Mouse (Mus musculus) limb, embryonic 12.5 days (tissue): ENCODE measurements around the gene Arhgap35. TPM values are rescaled to one million over a fixed set of nuclear protein-coding genes. Genes with fewer than 3 reads are reported as not detected.

Source experiments
- ATAC-seq: fragments of 200-750 bp; cut with Nextera tagmentation; 2 replicates; pipeline ENCODE4 v1.8.0; 2017; ENCODE audit warnings: low read depth, moderate TSS enrichment; ENCODE audit not compliant: insufficient number of reproducible peaks, insufficient read depth, low FRiP score, low TSS enrichment
- H3K27ac ChIP-seq: fragments of 300-500 bp; sonication (generic); 2 replicates; pipeline ENCODE4 v1.5.1; 2016; ENCODE audit warnings: mild to moderate bottlenecking, moderate library complexity
- H3K27me3 ChIP-seq: fragments of 300-500 bp; sonication (generic); 2 replicates; pipeline ENCODE4 v1.6.1; 2016; ENCODE audit warnings: mild to moderate bottlenecking, moderate library complexity
- H3K36me3 ChIP-seq: fragments of 300-500 bp; sonication (generic); 2 replicates; pipeline ENCODE4 v1.6.1; 2016; ENCODE audit warnings: mild to moderate bottlenecking, moderate library complexity
- H3K4me1 ChIP-seq: fragments of 300-500 bp; sonication (generic); replicated peaks from 2 replicates; pipeline ENCODE4 v1.6.1; 2016
- H3K4me2 ChIP-seq: fragments of 300-500 bp; sonication (generic); 2 replicates; pipeline ENCODE4 v1.6.1; 2016; ENCODE audit warnings: mild to moderate bottlenecking, moderate library complexity
- H3K4me3 ChIP-seq: fragments of 300-500 bp; sonication (generic); replicated peaks from 2 replicates; pipeline ENCODE4 v1.5.1; 2016; ENCODE audit warnings: mild to moderate bottlenecking
- H3K9ac ChIP-seq: fragments of 300-500 bp; sonication (generic); replicated peaks from 2 replicates; pipeline ENCODE4 v1.6.1; 2016; ENCODE audit warnings: mild to moderate bottlenecking, moderate library complexity
- H3K9me3 ChIP-seq: fragments of 300-500 bp; sonication (generic); 2 replicates; pipeline ENCODE4 v1.6.1; 2016; ENCODE audit warnings: mild to moderate bottlenecking, moderate library complexity
- WGBS: fragments of 180-500 bp; shearing (Covaris S2); methylation state at CpG from one replicate; pipeline ENCODE4 v1.1.7; 2016; 5-methylcytosine and 5-hydroxymethylcytosine counted together
- polyA plus RNA-seq: library from polyadenylated mRNA; unstranded; fragments of >200 nt; fragmentation: Nextera tagmentation; extraction: Ambion mirVana; gene quantifications from 2 replicates; pipeline ENCODE4 v1.2.1, GENCODE M21; 2016

Gene Arhgap35
- polyA plus RNA-seq, 1 experiment from 2014 or later = 25.6 TPM

GRCm38 (mm10) chr7:16466565-16466964 is 148.2 kb downstream of the Arhgap35 start:
- ATAC-seq = no peak
- Histone ChIP-seq H3K36me3 (no peaks in the 10 kb centered on the region), H3K9me3 (0 out of 2 replicates have a peak, but pooled peaks cover 3% of the 10 kb centered on the region), H3K4me2 (no peak overlapping the region), H3K4me3 (no peak overlapping the region), H3K27me3 (peaks cover 53% of the 10 kb centered on the region), H3K9ac (no peak overlapping the region), H3K4me1 (peaks cover 3% of the 10 kb centered on the region; the same call in 1 of the 2 replicates), H3K27ac (no peak overlapping the region)
- WGBS = 72% methylated on average over 4 of the region's 4 CpGs

- WGBS = 93% methylated on average over 5 of the region's 5 CpGs
- no peak for ATAC-seq
- Histone ChIP-seq H3K9me3 (0 out of 2 replicates have a peak, but pooled peaks cover 3% of the 10 kb centered on the region), H3K4me1 (peaks cover 4% of the 10 kb centered on the region; the same call in 1 of the 2 replicates), H3K4me2 (no peak overlapping the region), H3K9ac (no peak overlapping the region), H3K27ac (no peak overlapping the region), H3K27me3 (peaks cover 53% of the 10 kb centered on the region), H3K4me3 (no peak overlapping the region), H3K36me3 (no peaks in the 10 kb centered on the region)
Observed at GRCm38 (mm10) chr7:16465568-16465967, 149.2 kb downstream of the Arhgap35 start.

- H3K9me3 ChIP-seq = 0 out of 2 replicates have a peak, but pooled peaks cover 2% of the 10 kb centered on the region
- H3K27me3 ChIP-seq = peaks cover 53% of the 10 kb centered on the region
- no peak overlapping the region for H3K4me2 ChIP-seq
- H3K27ac ChIP-seq = no peak overlapping the region
- WGBS = 12% methylated on average over 8 of the region's 8 CpGs
- no peak for ATAC-seq
- no peaks in the 10 kb centered on the region for H3K36me3 ChIP-seq
- peaks cover 6% of the 10 kb centered on the region; the same call in 1 of the 2 replicates for H3K4me1 ChIP-seq
- no peak overlapping the region for H3K4me3 ChIP-seq
- no peak overlapping the region for H3K9ac ChIP-seq
Observed at GRCm38 (mm10) chr7:16465160-16465559, 149.6 kb downstream of the Arhgap35 start.

DNA sequence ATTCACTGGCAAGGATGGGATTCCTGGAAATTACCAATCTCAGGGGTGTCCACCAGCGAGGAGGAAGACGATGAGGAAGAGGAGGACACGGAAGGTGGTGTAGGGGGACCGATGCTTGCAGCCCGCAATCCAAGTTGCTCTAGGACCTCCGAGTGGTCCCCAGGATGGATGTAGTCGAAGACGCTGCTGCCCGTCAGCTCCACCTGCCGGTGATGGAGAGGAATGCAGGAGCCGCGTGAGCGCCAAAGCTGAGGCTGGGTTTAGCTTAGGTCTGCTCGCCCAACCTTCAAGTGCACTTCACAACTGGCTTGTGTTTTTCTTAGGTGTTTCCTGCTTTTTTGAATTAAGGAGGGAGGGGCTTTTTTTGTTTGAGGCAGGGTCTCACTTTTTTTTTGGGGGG is 151.6 kb downstream of the Arhgap35 start:
- WGBS = 2% methylated on average over 14 of the region's 14 CpGs
- Histone ChIP-seq H3K27me3 (peaks cover 35% of the 10 kb centered on the region), H3K4me1 (peaks cover 6% of the 10 kb centered on the region; the same call in 1 of the 2 replicates)

GRCm38 (mm10) chr7:16461705-16462104 is 153.1 kb downstream of the Arhgap35 start:
- H3K4me3 ChIP-seq = no peak overlapping the region
- H3K9me3 ChIP-seq = peaks cover 9% of the 10 kb centered on the region; the same call in 1 of the 2 replicates
- 0 out of 2 replicates have a peak, but pooled peaks cover 6% of the 10 kb centered on the region for H3K4me1 ChIP-seq
- 82% methylated on average over 6 of the region's 6 CpGs for WGBS
- H3K27ac ChIP-seq = no peak overlapping the region
- H3K36me3 ChIP-seq = peaks cover 14% of the 10 kb centered on the region
- ATAC-seq = no peak
- H3K9ac ChIP-seq = no peak overlapping the region
- no peak overlapping the region for H3K4me2 ChIP-seq
- peaks cover 32% of the 10 kb centered on the region for H3K27me3 ChIP-seq

More for the DNA sequence above, 151.6 kb downstream of the Arhgap35 start:
- H3K27ac ChIP-seq = no peak overlapping the region
- H3K9me3 ChIP-seq = peaks cover 6% of the 10 kb centered on the region; the same call in 1 of the 2 replicates
- H3K4me2 ChIP-seq = no peak overlapping the region
- peaks cover 6% of the 10 kb centered on the region; the same call in 1 of the 2 replicates for H3K36me3 ChIP-seq
- ATAC-seq = 0 out of 2 replicates have a peak, but pooled peaks have one; percentile 43
- no peak overlapping the region for H3K4me3 ChIP-seq
- H3K9ac ChIP-seq = no peak overlapping the region

GRCm38 (mm10) chr7:16461151-16461550 is 153.6 kb downstream of the Arhgap35 start:
- peaks cover 9% of the 10 kb centered on the region; the same call in 1 of the 2 replicates for H3K9me3 ChIP-seq
- no peak overlapping the region for H3K9ac ChIP-seq
- no peak overlapping the region for H3K4me2 ChIP-seq
- peaks cover 19% of the 10 kb centered on the region for H3K36me3 ChIP-seq
- H3K27me3 ChIP-seq = peaks cover 32% of the 10 kb centered on the region
- ATAC-seq = no peak
- WGBS = 64% methylated on average over 6 of the region's 6 CpGs
- H3K4me3 ChIP-seq = no peak overlapping the region
- H3K4me1 ChIP-seq = 0 out of 2 replicates have a peak, but pooled peaks cover 6% of the 10 kb centered on the region
- no peak overlapping the region for H3K27ac ChIP-seq

GRCm38 (mm10) chr7:16460566-16460965 is 154.2 kb downstream of the Arhgap35 start:
- no peak for ATAC-seq
- Histone ChIP-seq H3K9me3 (peaks cover 9% of the 10 kb centered on the region; the same call in 1 of the 2 replicates), H3K4me2 (no peak overlapping the region), H3K9ac (no peak overlapping the region), H3K36me3 (peaks cover 25% of the 10 kb centered on the region), H3K4me3 (no peak overlapping the region), H3K27ac (no peak overlapping the region), H3K27me3 (peaks cover 32% of the 10 kb centered on the region), H3K4me1 (0 out of 2 replicates have a peak, but pooled peaks cover 6% of the 10 kb centered on the region)
- WGBS = 65% methylated on average over 13 of the region's 13 CpGs

DNA sequence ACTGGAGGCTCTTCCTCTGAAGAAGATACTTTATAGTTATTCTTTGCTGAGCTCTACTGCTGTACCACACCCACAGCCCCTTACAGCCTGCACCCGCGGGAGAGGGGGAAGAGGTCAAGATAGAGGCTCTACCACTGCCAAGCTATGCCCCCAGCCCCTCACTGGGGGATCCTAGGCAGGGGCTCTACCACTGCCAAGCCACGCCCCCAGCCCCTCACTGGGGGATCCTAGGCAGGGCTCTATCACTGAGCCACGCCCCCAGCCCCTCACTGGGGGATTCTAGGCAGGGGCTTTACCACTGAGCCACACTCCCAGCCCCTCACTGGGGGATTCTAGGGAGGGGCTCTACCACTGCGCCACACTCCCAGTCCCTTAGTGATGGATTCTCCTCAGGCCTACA is 158.5 kb downstream of the Arhgap35 start:
- no peak overlapping the region for H3K4me3 ChIP-seq
- no peak overlapping the region for H3K9ac ChIP-seq
- peaks cover 12% of the 10 kb centered on the region; the same call in 1 of the 2 replicates for H3K27me3 ChIP-seq
- WGBS = 84% methylated on average over 5 of the region's 5 CpGs
- peaks cover 9% of the 10 kb centered on the region; the same call in 1 of the 2 replicates for H3K9me3 ChIP-seq
- no peak for ATAC-seq
- H3K4me1 ChIP-seq = peaks cover 10% of the 10 kb centered on the region
- H3K27ac ChIP-seq = no peak overlapping the region
- H3K4me2 ChIP-seq = no peak overlapping the region
- peaks cover 32% of the 10 kb centered on the region for H3K36me3 ChIP-seq

DNA sequence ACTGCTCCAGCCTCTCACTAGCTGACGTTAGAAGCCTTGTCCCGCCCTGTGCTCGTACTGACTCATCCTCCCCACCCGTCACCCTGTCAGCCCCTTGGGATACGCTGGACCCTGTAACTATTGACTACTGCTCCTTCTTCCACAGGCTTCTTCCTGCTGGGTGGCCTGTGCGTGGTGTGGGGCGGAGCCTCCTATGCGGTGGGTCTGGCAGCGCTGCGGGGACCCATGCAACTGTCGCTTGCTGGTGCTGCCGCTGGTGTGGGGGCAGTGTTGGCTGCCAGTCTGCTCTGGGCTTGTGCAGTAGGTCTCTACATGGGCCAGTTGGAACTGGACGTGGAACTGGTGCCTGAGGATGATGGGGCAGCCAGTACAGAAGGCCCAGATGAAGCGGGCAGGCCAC is 159.8 kb downstream of the Arhgap35 start:
- no peak overlapping the region for H3K4me3 ChIP-seq

DNA sequence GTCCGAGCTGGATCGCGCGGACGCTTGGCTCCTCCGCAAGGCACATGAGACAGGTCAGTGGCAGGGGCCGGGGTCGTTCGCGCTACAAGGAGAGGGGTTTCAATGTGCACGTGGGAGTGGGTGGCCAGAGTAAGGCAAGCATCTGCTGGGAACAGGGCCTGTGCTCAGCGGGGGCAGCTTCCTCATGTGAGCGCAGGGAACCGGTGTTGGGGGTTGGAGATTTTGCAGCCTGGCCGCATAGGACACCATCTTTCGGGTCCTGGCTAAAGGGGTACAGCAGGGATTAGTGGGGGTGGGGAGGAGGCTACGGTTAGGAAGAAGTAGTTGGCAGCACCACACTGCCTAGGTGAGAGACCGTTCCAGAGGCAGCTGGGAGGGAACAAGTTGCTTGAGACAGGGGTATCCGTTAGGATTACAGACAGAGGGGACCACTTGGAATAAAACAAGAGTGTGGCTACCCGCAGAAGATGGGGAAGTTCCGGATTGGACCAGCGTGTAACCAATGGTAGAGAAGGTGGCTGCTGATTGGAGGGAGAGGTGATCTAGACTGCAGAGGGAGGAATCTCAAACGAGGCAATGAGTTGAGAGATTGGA is 161.6 kb downstream of the Arhgap35 start:
- H3K4me3 ChIP-seq = peak overlapping the region; percentile 82
- WGBS = under 1% methylated on average over 23 of the region's 23 CpGs
- H3K27ac ChIP-seq = peak overlapping the region; percentile 72
- peaks cover 26% of the 10 kb centered on the region for H3K36me3 ChIP-seq
- no peaks in the 10 kb centered on the region for H3K27me3 ChIP-seq
- peak; percentile 44; the same call in 1 of the 2 replicates for ATAC-seq
- H3K4me2 ChIP-seq = peak overlapping the region; percentile 92
- H3K4me1 ChIP-seq = peaks cover 7% of the 10 kb centered on the region
- H3K9ac ChIP-seq = peak overlapping the region; percentile 75
- peaks cover 2% of the 10 kb centered on the region; the same call in 1 of the 2 replicates for H3K9me3 ChIP-seq

More for the DNA sequence above, 159.8 kb downstream of the Arhgap35 start:
- Histone ChIP-seq H3K36me3 (peaks cover 32% of the 10 kb centered on the region), H3K27me3 (no peaks in the 10 kb centered on the region), H3K9me3 (peaks cover 9% of the 10 kb centered on the region; the same call in 1 of the 2 replicates), H3K4me2 (no peak overlapping the region), H3K4me1 (peaks cover 7% of the 10 kb centered on the region), H3K27ac (no peak overlapping the region), H3K9ac (no peak overlapping the region)
- WGBS = 93% methylated on average over 14 of the region's 14 CpGs
- no peak for ATAC-seq

DNA sequence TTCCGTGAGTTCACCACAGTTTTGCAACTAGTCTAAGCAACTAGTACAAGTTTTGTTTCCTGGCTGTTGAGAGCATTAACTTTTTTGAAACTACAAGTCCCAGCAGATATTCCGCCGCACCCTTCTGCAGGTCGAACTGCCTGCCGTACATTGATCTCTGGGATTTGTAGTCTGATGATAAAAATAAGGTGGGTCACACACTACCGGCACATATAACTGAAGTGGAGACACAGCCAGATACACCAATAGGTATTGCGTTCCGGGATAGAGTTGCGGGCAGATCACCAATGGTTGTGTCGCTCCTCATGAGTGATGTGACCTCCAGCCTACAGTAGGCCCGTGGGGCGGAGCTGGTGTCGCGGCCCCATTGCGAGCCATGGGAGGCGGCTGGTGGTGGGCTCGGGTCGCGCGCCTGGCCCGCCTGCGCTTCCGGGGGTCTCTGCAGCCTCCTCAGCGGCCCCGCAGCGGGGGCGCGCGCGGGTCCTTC is 162.2 kb downstream of the Arhgap35 start, which contains the start of gene Tmem160:
TSS of gene Tmem160 (plus strand) at position 193 of the 487 bp plus-strand sequence.
- H3K36me3 ChIP-seq = peaks cover 26% of the 10 kb centered on the region
- no peaks in the 10 kb centered on the region for H3K27me3 ChIP-seq
- ATAC-seq = peak; percentile 97
- peak within 1 kb of the TSS; percentile 92 for H3K4me2 ChIP-seq
- H3K27ac ChIP-seq = peak within 1 kb of the TSS; percentile 72
- peak within 1 kb of the TSS; percentile 82 for H3K4me3 ChIP-seq
- peak within 1 kb of the TSS; percentile 75 for H3K9ac ChIP-seq
- H3K9me3 ChIP-seq = no peaks in the 10 kb centered on the region
- H3K4me1 ChIP-seq = peaks cover 7% of the 10 kb centered on the region
- under 1% methylated on average over 28 of the region's 30 CpGs for WGBS
